Mouse (Mus musculus) right cerebral cortex, postnatal 4 days (tissue): ENCODE results near the gene Gyg.
"Not testable (repeated sequence)": the region's sequence is repeated elsewhere in the genome, so short reads cannot be mapped to it uniquely, and the experiment has no call there.

Experiments
- DNase-seq: peaks from one replicate; pipeline ENCODE4 v3.0.0-alpha.2; 2022

Gyg gene

DNA sequence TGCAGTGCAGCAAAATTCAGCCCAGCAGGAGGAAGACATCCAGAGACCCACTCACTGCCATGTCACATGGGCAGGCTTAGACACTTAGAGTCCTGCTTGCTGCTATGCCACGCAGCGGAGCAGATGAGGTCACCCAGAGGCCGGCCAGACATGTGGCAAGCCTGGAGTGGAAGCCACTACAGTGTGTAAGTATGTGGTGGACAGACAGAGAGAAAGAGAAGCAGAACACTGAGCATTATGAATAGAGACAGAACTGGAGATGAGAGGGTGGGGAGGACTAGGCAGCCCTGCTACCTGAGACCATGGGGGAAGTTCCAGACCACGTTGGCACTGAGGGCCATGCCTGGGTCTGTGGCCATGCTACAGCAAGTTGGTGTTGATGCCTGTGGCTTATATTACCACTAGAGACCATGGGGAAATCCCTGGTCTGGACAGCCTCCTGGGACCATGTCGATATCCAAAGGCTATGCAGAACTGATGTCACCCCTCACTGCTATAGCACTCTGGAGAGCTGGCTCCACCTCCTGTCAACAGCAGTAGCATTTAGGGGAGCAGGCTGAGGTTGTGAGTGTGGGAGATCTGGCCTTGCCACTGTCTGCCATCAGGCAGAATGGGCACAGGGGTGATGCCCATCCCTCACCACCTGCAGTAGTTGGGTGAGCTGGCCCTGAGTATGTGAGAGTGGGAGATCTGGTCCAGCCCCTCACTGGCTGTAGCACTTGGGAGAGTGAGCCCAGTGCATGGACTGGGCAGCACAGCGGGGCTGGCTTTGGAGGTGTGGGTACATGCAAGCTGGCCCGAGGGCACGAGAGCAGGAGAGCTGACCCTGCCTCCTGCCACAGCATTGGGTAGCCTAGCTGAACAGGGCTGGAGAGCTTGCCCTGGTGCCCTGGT lies 24.4 kb downstream of the Gyg start:
- no peak for DNase-seq

DNA sequence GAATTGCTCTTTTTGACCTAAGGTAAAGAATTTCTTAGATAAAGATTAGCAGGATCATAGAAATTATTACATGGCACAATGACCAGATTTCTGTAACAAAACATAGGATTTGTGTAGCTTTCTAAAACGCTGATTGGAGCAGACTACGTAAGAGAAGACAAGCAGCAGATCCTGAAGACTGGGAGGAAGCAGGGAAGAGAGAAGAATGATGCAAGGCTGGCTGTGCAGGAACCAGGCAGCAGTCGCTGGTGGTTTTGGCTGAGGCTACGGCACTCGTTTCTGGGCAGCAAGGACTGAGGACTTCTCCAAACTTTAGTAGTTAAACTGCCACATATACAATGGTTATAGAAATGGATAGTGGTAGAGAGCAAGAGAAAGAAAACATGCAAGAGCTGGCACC lies 25.6 kb downstream of the Gyg start:
- no peak for DNase-seq

DNA sequence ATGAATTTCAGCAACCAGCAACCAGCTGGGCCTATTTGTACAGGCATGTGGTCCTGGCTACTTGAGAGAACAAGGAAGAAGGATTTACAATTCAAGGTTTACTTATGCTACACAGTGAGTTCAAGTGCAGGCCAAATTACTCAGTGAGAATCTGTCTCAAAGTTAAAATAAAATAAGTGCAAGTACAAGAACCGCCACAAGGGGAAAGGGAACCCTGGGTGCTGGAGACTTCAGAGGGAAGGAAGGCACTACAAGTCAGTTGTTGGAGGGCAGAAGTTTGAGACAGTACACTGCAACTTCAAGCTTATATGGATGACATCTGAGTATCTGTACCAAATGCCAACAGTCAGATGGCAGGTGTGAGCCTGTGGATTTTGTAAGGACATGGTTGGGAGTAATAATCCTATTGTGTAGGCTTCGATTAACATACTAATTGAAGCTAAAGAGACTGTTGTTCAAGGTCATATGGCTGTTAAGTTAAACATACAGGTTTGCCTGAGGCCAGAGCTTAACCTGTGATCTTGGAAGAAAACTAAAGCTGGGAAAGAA lies 28.0 kb downstream of the Gyg start:
- DNase-seq = no peak

DNA sequence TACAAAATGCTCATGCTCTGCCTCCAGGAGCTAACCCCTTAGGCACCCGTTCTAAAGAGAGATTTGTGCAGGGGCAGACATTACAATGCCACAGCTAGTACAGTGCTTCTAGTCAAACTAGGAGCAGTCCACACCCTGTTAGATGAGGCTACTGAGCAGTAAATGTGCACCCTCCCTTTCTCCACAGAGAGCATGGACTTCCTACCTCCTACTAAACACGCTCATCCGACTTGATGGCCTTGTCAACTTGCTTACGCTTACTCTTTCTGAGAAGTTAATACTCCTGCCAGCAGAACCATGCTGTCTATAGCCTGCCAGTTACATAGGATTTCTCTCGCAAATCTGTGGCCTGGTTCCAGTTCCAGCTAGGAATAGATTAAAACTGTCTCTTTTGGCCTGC lies 29.5 kb downstream of the Gyg start:
- DNase-seq = no peak

DNA sequence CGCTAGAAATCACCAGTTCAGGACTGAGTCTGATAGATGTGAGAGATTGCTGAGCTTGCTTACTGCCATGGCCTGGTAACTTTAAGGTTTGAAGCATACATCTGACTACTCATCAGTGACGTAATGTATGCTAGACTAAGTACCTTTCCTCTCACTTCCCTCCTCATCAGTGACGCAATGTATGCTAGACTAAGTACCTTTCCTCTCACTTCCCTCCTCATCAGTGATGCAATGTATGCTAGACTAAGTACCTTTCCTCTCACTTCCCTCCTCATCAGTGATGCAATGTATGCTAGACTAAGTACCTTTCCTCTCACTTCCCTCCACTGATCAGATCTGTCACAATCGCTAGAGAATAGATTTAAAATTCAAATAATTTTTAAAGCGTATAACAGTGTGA lies 33.5 kb downstream of the Gyg start:
- DNase-seq = not testable (repeated sequence)

DNA sequence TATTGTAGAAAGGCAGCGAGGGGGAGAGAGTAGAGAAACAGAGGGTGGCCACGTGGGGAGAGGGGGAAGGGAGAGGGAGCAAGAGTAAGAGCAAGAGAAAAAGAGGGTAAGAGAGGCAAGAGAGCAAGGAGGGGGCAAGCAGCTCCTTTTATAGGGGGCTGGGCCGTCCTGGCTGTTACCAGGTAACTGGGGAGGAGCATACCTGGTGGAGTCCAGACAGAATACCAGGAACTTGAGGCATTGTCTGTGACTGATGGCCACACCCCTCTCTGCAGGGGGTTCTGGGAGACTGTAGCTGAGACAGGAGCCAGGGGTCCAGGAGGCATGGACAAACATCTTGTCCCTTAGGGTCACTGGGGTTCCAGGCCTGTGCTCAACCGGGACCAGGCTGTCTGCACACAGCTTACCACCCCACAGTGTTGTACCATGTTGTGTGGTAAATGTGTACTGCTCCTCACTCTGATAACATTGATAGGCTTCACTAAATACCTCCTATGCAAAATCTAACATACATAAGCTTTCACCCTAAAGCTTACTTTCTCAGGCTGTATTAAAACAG lies 35.4 kb downstream of the Gyg start:
- no peak for DNase-seq

DNA sequence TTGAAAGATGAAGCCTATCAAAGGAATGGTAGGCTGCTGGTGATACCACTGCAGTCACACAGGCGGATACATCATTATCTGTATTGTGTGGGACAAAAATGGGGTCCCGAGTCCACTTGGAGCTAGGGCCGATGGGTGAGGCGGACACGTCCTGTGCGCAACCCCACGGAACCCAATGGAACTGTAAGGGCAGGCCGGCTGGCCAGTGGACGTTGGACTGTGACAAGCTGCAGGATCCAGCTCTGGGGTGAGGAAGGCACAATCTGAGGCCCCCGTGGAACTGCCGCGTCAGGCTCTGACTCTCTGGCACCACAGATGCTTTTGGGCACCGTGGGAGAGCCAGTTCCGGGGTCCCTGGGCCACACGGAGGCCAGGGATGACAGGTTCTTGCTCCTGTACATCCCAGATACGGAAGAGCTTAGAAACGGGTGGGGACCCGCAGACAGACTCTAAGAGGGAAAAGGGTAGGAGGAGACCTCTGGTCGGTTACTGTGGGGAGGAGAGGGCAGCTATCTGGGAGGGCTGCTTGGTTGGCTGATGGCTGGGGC lies 36.0 kb downstream of the Gyg start:
- DNase-seq = no peak

DNA sequence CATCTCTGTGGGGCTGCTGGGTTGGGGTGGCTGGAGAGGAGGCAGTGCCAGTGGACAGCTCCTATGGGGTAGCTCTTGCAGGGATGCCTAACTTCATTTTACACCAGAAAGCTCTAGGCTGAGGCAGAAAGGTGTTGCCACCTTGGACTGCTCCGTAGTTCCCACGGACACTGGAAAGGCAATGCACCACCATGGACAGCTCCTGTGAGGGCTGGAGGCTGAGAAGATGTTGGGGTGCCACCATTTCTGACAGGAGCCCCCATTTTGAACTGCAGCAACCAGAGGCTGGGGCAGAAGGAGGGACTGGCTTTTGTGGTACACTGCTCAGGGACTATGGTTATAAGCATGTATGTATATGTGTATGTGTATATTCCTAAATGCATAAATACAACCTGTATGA lies 43.2 kb downstream of the Gyg start:
- DNase-seq = no peak

DNA sequence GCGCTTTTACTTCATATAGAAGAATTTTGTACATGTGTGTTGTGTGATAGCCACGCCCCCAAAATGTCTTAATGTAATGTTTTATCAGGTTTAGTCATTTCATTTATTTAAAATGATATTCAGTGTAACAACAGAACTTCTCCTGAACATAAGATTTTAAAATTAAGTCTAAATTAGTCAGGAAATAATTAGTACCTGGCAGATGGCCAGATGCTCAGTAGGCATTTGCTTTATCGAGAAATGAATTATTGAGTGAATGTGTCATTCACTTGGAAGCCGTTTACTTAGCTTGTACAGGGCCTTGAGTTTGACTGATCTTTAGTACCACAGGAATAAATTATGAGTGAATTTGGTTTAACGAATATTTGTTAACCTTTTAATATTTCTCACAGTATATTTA lies 46.2 kb downstream of the Gyg start:
- no peak for DNase-seq

DNA sequence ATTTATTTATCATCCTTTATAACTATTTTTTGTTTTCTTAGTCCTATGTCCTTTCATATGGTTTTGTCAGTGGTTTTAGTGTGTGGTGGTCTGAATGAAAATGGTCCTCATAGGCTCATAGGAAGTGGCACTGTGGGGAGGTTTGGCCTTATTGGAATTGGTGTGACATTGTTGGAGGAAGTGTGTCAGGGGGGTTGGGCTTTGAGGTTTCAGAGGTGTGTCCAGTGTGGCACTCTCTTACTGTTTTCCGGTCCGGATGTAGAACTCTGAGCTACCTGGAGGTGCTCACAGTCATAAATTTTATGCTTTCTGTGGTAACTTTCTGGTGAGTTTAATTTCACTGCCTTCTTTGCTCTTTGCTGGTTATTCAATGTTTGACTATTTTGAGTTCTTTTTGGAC lies 50.3 kb downstream of the Gyg start:
- DNase-seq = no peak

DNA sequence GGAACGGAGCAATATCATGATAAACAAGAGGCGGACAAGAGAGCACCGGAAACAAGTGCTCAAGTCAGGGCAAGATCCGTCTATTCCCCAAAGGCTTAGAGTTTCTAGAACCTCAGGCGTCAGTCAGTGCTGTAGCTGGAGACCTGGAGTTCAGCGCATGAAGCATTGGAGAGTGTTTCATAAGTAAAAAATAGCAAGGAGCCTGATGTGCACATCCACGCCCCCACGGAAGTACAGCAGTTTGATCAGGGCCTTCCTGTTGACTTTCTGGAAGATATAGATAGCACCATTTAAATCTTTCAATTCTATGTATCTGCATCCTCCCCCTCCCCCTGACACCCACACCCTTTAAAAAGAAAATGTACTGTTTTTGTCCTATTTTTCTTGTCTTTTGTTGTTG lies 50.8 kb downstream of the Gyg start:
- no peak for DNase-seq

DNA sequence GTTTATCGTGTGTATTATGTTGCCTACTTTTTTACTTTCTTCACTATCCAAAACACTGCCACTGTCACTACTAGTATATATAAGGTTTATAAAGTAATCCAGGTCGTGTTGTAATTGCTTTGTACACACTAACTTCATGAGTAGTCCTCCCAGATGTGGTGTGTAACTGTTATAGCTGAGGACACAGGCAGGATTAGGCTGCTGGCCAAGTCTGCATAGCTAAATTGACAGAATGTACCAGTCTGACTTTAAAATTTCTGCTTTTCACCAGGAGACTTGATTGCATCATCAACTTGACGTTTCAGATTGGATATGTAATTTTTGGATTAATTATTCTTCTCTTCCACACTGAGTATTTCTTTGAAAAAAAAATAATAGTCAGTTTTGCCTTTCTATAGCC lies 51.3 kb downstream of the Gyg start:
- DNase-seq = no peak

DNA sequence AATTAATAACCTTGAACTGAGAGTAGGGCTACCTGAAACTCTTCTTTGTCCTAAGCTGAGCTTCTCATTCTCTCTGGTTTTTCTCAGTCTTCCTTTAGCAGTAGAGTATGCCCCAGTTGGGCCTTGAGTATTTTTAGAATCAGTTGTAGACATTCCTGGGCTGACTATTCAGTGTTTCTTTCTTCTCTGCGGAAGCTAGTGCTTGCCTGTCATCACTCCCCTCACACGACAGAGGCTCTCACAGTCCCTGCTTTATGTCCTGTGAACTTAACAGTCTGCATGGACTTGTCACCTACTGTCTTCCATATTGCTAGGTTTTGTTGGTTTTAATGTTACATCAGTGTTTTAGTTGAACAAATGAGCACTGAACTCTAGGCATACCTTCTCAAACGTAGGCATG lies 73.0 kb downstream of the Gyg start:
- no peak for DNase-seq

DNA sequence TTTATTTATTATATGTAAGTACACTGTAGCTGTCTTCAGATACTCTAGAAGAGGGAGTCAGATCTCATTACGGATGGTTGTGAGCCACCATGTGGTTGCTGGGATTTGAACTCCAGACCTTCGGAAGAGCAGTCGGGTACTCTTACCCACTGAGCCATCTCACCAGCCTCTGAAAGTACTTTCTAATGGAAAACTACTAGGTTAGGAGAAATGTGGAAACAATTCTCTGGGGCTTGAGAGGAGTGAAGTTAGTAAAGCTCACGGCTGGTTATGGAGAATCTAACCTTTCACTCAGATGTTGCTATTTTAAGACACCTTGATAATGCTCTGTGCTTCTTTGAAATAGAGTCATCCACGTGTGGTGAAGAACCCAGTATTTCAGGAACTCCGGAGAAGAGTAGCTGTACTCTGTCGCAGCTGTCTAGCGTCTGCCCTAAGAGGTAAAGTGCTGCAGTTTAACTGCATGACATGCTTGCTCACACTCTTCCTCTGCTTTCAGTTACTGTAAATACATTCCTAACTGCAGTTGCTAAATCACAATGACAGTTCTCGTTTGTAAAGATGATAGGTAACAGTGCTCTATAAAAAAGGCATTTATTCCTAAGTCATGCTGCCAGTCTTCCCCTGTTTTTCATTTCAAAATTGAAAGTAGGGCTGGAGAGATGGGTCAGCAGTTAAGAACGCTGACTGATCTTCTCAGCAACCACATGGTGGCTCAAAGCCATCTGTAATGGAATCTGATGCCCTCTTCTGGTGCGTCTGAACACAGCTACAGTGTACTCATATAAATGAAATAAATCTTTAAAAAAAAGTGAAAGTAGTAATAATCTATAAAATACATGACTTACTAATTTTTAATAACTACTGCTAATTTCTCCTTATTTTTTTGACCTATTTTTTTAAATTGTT lies 78.7 kb downstream of the Gyg start:
- DNase-seq = no peak
